In genomic region chr12:69486903-69487302, GRCm38 (mm10) we compare ENCODE assay signal across 22 mouse cellular contexts.
DNase-seq lines count a peak whose midpoint lies in the region; ATAC-seq and TF ChIP-seq lines count a peak whose summit lies in the region.
"Had no signal": no experiment of that assay in that cellular context is flagged by ENCODE, and none has a peak within 500 bp of the region (broad histone marks: within the 10 kb centered on the region; RNA-seq: fewer than 3 reads in every experiment).

No protein-coding gene starts in this region.

- WGBS in lung, postnatal 0 days = 48% methylated on average over 8 of the region's 8 CpGs
- 80% methylated on average over 8 of the region's 8 CpGs for WGBS in midbrain, embryonic 11.5 days
- 76% methylated on average over 8 of the region's 8 CpGs for WGBS in midbrain, embryonic 16.5 days
- WGBS in macrophage (ENCODE audit: missing documents) = 91% methylated on average over 8 of the region's 8 CpGs

- peaks cover 8% of the 10 kb centered on the region; the same call in 1 of the 2 replicates for H3K4me1 ChIP-seq in lung, postnatal 0 days (ENCODE audit: insufficient read depth, low read depth, low read length)
- H3K4me1 ChIP-seq in midbrain, embryonic 11.5 days (ENCODE audit: control insufficient read depth, insufficient read depth, low read length) = peaks cover 8% of the 10 kb centered on the region
- peaks cover 6% of the 10 kb centered on the region for H3K4me1 ChIP-seq in midbrain, embryonic 16.5 days (ENCODE audit: control insufficient read depth, insufficient read depth, low read length)

- peak overlapping the region; percentile 20; the same call in 1 of the 2 replicates for H3K27ac ChIP-seq in gastrocnemius, adult 2 months
- 0 out of 2 replicates have a peak overlapping the region, but pooled peaks have one; percentile 20 for H3K27ac ChIP-seq in lung, postnatal 0 days (ENCODE audit: low read length)
- no peak overlapping the region for H3K27ac ChIP-seq in midbrain, embryonic 11.5 days (ENCODE audit: low read depth, low read length)
- no peak overlapping the region for H3K27ac ChIP-seq in midbrain, embryonic 16.5 days (ENCODE audit: low read length)
- 0 out of 2 replicates have a peak overlapping the region, but pooled peaks have one; percentile 89 for H3K27ac ChIP-seq in macrophage
- H3K27ac ChIP-seq: embryonic facial prominence, embryonic 12.5 days; forebrain, embryonic 13.5 days; forebrain, embryonic 15.5 days had no signal

- H3K27me3 ChIP-seq in lung, postnatal 0 days (replicated peaks; ENCODE audit: insufficient read depth, low read length) = no peaks in the 10 kb centered on the region
- no peaks in the 10 kb centered on the region for H3K27me3 ChIP-seq in midbrain, embryonic 11.5 days (ENCODE audit: control insufficient read depth, insufficient read depth, low read length)
- H3K27me3 ChIP-seq in midbrain, embryonic 16.5 days (ENCODE audit: control insufficient read depth, insufficient read depth, low read depth, low read length) = no peaks in the 10 kb centered on the region
- H3K27me3 ChIP-seq: embryonic facial prominence, embryonic 12.5 days; forebrain, embryonic 13.5 days; forebrain, embryonic 15.5 days had no signal

- TF ChIP-seq EP300 in lung, postnatal 0 days (IDR thresholded peaks at IDR 0.05) = no peak; the same call in 1 of the 2 replicates

- DNase-seq in gastrocnemius, adult 2 months = no peak
- DNase-seq in gastrocnemius, postnatal 36 days = no peak
- DNase-seq in lung, postnatal 0 days (ENCODE audit: low spot score) = peak; percentile 57
- no peak for DNase-seq in lung, postnatal 10 days
- peak; percentile 41 for DNase-seq in midbrain, embryonic 11.5 days (ENCODE audit: low spot score, missing footprints)
- DNase-seq in adrenal gland, postnatal 36 days = no peak
- DNase-seq: adrenal gland, adult 2 months; adrenal gland, postnatal 10 days; adrenal gland, postnatal 25 days; B cell, adult 2 months; cerebellum, adult 11-12 months; cerebellum, adult 2 months; cerebellum, adult 9-10 months; cerebellum, postnatal 10 days; cerebellum, postnatal 25 days; forebrain, postnatal 0 days had no signal

- H3K9me3 ChIP-seq in lung, postnatal 0 days (ENCODE audit: low read length) = no peaks in the 10 kb centered on the region
- no peaks in the 10 kb centered on the region for H3K9me3 ChIP-seq in midbrain, embryonic 11.5 days (ENCODE audit: control insufficient read depth, low read length)
- no peaks in the 10 kb centered on the region for H3K9me3 ChIP-seq in midbrain, embryonic 16.5 days (replicated peaks; ENCODE audit: control insufficient read depth, low read length, poor library complexity, severe bottlenecking)
- H3K9me3 ChIP-seq: embryonic facial prominence, embryonic 10.5 days; embryonic facial prominence, embryonic 12.5 days; forebrain, embryonic 13.5 days; forebrain, embryonic 15.5 days had no signal

- no peak overlapping the region for H3K4me2 ChIP-seq in lung, postnatal 0 days (replicated peaks; ENCODE audit: low read depth, low read length)
- H3K4me2 ChIP-seq in midbrain, embryonic 11.5 days = no peak overlapping the region
- no peak overlapping the region for H3K4me2 ChIP-seq in midbrain, embryonic 16.5 days (ENCODE audit: low read length)

- no peaks in the 10 kb centered on the region for H3K79me2 ChIP-seq in macrophage (ENCODE audit: inconsistent target)

- ATAC-seq in lung, postnatal 0 days = peak; percentile 23
- no peak for ATAC-seq in midbrain, embryonic 11.5 days (ENCODE audit: low FRiP score)
- no peak for ATAC-seq in midbrain, embryonic 16.5 days

- intact Hi-C loops in gastrocnemius, adult 2 months (cut with DNase I) = no loop called here
- intact Hi-C loops in gastrocnemius, postnatal 36 days (cut with DNase I) = no loop called here

- H3K36me3 ChIP-seq in lung, postnatal 0 days (ENCODE audit: insufficient read depth, low read length) = no peaks in the 10 kb centered on the region
- H3K36me3 ChIP-seq in midbrain, embryonic 11.5 days (ENCODE audit: control insufficient read depth, insufficient read depth, low read length) = no peaks in the 10 kb centered on the region
- no peaks in the 10 kb centered on the region for H3K36me3 ChIP-seq in midbrain, embryonic 16.5 days (ENCODE audit: control insufficient read depth, insufficient read depth, low read length)
- no peaks in the 10 kb centered on the region for H3K36me3 ChIP-seq in macrophage (ENCODE audit: inconsistent target)
- H3K36me3 ChIP-seq: embryonic facial prominence, embryonic 10.5 days; embryonic facial prominence, embryonic 12.5 days; forebrain, embryonic 15.5 days had no signal

- no peak overlapping the region for H3K9ac ChIP-seq in lung, postnatal 0 days (replicated peaks; ENCODE audit: low read depth)
- no peak overlapping the region for H3K9ac ChIP-seq in midbrain, embryonic 11.5 days (ENCODE audit: low read length)
- no peak overlapping the region for H3K9ac ChIP-seq in midbrain, embryonic 16.5 days (ENCODE audit: low read depth, low read length)
- H3K9ac ChIP-seq: embryonic facial prominence, embryonic 12.5 days; forebrain, embryonic 13.5 days; forebrain, embryonic 15.5 days; forebrain, postnatal 0 days had no signal

- H3K4me3 ChIP-seq in gastrocnemius, adult 2 months = no peak overlapping the region
- no peak overlapping the region for H3K4me3 ChIP-seq in lung, postnatal 0 days (ENCODE audit: low read depth, low read length)
- no peak overlapping the region for H3K4me3 ChIP-seq in midbrain, embryonic 11.5 days (ENCODE audit: low read depth, low read length)
- H3K4me3 ChIP-seq in midbrain, embryonic 16.5 days (ENCODE audit: low read depth, low read length) = no peak overlapping the region
- H3K4me3 ChIP-seq in macrophage (ENCODE audit: inconsistent target) = no peak overlapping the region
- H3K4me3 ChIP-seq: embryonic facial prominence, embryonic 10.5 days; embryonic facial prominence, embryonic 12.5 days; forebrain, embryonic 13.5 days; forebrain, embryonic 15.5 days had no signal

- TF ChIP-seq CTCF in gastrocnemius, adult 2 months (IDR thresholded peaks at IDR 0.05) = no peak
- TF ChIP-seq CTCF in lung, postnatal 0 days (IDR thresholded peaks at IDR 0.05) = no peak

Comparison
In these comparisons a context has a peak if more than half of its experiments do, and no peak if none do; other contexts are left out.
1. DNase-seq: peak in lung, postnatal 0 days (single experiment) and midbrain, embryonic 11.5 days (single experiment); none in gastrocnemius, adult 2 months (single experiment), gastrocnemius, postnatal 36 days (0 of 2), lung, postnatal 10 days (single experiment) and adrenal gland, postnatal 36 days (0 of 2).
2. H3K27ac ChIP-seq: peak in gastrocnemius, adult 2 months (single experiment), lung, postnatal 0 days (single experiment) and macrophage (single experiment); none in midbrain, embryonic 11.5 days (single experiment) and midbrain, embryonic 16.5 days (single experiment).